Mouse (Mus musculus) thymus, postnatal 25 days (tissue): Measurements from ENCODE around the gene Sart3.
"Not testable (repeated sequence)": the region's sequence is repeated elsewhere in the genome, so short reads cannot be mapped to it uniquely, and the experiment has no call there.

Experiments used
- DNase-seq: peaks from one replicate; pipeline ENCODE4 v3.0.0; 2022

Gene Sart3

DNA sequence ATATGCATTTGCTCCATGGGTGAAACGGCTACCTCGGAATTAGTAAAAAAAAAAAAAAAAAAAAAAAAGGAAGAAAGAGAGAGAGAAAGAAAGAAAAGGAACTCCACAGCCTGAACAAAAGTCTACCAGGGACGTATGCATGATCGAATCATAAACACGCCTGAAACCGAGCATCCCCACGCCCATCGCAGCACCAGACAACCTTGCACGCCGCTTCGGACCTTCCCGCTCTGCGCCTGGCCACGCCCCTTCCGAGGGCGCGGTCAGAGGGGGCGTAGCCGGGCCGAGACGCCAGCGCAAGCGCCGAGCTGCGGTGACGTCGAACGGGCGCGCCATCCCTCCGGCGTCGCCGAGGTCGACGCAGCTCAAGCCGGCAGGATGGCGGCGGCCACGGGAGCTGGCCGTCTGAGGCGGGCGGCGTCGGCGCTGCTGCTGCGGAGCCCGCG lies at the start of gene Sart3, which contains the start of gene Iscu:
Gene Sart3 (minus strand): TSS at position 61 of the 446 bp plus-strand sequence.
Gene Iscu (plus strand): TSS at position 299 of the 446 bp plus-strand sequence.
- peak; percentile 96 for DNase-seq

DNA sequence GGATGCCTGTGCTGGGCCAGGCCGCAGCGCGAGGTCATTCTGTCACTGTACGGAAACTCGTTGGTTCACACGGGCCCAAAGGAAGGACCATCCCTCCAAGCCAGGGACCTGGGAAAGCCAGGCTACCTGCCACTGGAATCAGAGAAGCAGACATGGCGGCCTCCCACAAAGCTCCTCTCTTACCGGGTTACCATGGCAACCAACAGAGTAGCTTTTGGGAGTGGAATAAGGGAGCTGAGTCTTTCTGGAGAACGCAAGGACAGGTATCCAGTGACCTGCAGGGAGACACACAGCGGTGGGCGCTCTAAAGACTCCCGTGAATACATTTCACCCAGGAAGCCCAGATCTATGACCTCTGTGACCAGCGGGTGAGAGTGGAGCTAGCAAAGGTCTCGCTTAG lies 46.3 kb upstream of the Sart3 start:
- no peak for DNase-seq

DNA sequence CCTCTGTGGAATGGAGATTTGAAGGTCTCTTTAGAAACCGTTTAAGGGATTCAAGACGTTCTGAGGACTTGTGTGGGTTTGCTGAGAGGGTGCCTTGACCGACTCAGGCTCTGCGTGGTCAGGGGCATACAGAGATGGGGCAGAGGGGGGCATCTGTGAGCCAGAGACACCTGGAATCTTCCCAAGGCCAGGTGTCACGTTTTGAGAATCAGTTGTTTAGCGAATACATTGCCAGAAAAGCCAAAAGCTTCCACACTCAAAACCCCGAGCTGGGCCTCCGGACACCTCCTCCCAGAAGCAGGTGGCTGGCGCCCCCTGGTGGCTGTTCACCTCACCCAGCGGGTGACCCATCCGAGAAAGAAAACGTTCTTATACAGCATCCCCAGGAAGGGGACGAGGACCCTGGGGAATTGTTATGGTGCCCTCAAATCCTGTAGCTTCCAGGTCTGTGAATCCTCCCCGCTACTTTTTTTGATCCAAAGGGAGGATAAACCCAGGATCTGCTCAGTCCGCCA lies 43.4 kb upstream of the Sart3 start:
- peak; percentile 76 for DNase-seq

DNA sequence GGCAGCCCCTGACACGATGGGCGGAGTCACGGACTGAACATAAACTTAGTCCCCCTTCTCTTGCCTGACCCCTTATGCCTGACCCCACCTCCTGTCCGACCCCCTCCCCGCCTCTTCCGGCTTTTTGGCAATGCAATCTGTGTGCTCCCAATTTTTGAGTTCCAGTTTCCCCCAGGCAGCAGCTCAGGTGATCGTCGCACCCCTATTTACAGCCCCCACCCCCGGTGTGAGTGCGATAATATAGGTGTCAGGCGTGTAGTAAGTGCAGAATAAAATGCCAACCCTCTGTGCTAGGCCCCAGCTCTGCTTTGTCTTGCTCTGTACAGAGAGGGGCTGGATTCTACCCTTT lies 42.7 kb upstream of the Sart3 start:
- DNase-seq, result no peak

DNA sequence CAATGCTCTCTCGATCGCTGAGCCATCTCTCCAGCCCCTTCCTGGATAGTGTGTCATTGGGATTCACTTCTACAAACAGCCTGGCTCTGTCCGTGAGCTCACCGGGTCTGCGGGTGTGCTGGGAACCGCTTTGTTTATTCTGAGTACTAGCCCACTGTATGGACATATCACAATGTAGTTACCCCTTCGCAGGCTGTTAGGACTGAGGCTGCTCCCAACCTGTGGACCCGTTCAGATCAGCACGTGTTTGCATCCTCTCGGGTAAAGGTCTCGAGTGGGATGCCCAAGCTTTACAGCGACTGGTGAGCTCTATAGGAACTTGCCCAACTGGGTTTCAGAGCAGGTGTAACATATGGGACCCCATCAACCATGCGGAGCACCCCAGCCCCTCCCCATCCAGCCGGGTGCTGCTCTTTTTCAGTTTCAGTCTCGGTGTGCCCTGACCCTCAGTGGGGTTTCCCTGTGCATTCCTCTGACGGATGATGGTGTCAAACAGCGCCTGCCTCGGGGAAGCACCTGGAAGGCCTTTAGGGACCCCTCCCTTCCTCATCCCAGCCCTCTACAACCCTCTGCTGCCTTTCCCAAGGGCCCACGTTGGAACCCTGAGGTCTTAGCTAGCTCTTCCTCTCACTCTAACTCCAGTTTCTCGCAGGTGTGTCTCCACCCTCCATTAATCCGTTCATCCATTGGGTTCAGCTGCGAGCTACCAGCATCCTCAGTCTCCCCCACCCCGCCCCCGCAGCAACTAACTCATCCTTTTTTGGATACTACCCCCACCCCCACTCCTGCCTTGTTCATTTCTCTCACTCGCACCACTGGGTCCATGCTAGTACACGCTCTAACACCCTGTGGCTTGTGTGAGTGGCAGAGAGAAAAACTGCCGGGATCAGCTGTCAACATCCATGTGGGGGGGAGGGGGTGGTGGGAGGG lies 42.1 kb upstream of the Sart3 start:
- DNase-seq, result no peak

DNA sequence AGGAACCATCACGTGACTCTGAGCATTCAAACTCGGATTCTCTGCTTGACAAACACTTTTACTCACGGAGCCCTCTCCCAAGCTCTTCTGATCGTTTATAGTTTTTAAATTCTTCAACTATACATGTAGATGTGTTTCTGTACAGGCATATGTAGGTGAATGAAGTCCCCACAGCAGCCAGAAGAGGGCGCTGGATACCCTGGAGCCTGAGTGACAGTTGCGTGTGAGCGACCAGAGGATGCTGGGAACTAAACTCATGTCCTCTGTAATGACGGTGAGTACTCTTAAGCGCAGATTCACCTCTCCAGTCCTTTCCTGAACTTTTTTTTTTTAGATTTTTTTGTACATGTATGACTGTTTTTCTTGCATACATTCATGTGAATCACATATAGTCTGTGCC lies 41.3 kb upstream of the Sart3 start:
- DNase-seq, result no peak

DNA sequence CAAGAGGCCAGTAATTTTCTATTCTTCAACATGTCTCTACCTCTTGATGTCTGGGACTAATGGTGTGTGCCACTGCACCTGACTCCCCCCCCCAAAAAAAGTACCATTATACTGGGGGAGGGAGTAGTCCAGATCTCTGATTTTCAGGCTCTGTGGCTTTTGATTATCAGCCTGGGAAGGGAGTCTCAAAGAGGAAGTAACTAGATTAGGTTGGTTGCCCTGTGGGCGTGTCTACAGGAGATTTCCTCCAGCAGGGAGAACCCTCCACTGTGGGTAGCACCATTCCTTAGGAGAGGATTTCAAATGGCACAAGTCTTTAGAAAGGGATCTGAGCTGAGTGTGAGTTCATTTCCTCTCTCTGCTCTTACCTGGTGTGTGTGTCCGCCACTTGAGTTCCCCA lies 40.3 kb upstream of the Sart3 start:
- DNase-seq, result no peak

DNA sequence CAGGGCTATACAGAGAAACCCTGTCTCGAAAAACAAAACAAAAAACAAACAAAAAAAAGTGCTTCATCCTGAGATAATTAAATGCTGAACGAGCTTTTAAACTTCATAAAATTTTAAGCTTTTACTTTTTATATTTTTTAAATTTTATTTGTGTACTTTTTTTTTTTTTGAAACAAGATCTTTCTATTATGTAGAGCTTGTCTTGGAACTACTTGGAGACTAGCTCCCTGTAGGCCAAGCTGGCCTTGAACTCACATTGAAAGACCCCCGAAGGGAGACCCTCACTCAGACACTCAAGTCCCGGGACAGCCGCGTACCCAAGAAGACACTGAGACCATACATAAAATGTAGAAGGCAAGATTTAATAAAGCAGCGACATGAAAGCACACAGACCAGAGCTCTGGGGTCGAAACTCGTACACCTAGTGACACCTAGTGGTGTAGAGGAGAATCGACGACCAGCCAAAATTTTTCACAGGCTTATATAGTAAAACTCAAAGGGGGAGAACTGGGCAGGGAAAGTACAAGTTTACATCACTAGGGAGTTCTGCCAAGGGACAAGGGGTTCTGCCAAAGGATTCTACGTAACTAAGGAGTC lies 39.6 kb upstream of the Sart3 start:
- not testable (repeated sequence) for DNase-seq

DNA sequence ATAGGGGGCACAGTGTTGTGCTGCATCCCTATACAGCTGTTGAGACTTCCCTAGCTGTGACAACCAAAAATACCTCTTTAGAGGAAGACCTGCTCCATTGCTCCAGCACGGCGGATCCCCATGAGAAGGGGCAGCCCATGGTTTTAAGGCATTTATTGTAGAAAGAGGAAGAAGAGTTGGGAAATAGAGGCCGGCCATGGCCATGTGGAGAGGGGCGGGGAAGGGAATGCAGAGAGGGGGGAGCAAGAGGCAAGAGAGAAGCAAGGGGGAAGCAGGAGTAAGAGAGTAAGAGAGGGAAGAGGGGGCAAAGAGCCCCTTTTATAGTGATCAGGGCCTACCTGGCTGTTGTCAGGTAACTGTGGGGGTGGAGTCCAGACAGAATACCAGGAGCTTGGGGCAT lies 37.8 kb upstream of the Sart3 start:
- no peak for DNase-seq

DNA sequence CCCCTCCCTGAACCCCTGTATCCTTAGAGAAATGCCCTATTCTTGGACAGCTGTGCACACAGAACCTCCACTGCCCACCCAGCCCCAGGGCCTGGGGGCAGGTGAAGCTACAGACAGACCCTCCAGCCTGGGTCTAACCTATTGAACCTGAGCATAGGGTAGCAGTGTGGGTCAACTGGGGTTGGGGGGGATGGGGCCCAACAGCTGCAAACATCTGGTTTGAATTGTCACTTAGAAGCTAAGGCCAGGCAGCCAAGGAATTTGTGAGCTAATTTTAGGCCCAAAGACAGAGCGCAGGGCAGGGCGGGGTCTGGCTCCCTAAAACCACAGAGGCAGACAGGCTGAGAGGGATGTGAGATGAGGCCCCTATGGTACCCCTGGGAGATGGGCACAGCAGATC lies 35.9 kb upstream of the Sart3 start:
- no peak for DNase-seq

DNA sequence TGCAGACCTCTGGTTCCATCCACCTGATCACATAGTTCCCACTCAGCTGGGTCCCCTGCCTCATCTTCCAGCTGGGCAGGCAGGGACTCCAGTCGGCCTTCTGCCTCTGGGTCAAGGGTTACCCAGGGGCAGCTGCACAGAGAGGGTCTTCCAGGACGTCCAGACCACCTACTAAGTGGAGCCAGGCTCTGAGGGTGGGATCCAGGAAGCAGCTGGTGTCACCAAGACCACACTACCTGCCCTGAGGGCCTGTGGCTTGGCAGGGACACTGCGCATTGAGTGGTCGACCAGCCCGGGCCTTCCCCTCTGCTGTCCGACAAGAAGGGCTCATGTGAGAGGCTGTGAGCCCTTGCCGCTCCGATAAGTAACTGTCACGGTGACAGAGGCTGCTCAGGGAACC lies 35.4 kb upstream of the Sart3 start:
- DNase-seq, result no peak

DNA sequence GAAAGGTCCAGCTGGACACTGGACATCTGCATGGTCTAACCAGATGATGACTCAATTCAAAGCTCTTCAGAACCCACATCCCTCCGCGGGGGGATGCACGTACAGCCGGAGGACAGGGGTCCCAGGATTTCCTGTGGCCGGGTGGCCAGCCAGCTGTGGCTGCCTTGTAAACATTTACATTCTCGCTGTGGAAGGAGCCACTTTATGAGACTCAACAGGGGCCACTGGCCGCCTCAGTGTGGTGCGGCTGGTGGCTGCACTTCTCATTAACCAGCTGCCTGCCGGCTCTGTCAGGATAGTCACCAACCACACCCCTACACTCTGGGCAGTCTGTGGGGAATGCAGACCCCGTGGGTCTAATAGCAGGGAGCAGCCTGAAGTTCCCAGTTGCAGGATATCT lies 34.1 kb upstream of the Sart3 start:
- no peak for DNase-seq

DNA sequence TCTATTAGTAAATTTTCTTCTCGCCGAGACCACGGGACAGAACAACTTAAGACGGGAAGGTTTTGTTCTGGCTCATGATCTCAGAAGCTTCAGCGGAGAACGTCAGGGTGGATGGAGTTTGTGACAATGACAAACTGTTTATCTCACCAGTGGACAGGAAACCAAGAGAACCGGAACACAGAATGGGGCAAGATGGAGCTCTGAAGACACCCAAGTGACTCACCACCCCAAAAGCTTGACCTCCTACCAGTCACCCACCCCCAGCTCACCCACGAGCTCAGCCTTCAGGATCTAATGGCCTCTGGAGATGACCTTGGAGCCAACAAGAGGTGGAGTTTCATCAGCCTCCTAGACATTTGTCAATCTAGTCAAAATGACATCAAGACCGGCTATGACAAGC lies 33.0 kb upstream of the Sart3 start:
- DNase-seq, result no peak

DNA sequence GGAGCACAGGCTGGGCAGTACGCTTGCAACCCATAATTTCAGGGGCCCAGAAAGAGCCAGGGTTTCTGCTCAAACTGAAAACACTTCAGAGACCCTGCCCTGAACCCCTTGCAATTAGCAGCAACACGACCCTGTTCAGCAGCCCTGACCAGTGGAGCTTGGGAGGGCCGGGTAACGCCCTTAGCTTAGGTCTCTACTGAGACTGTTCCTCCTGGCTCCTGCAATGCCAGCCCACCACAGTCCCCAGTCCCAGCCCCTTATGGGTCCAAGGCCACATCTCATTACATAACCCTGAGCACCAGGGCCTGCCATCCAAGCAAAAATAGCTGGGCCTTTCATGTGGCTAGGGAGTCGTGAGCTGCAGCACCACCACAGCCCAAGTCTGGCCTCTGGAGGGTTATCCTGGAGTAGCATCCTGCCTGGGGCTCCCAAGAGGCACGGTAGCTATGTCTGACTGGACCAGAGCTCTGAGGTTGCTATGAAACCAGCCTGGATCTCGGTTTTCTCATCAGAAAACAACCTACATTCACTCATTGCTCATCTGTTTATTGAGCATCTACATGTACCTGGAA lies 32.2 kb upstream of the Sart3 start:
- no peak for DNase-seq

DNA sequence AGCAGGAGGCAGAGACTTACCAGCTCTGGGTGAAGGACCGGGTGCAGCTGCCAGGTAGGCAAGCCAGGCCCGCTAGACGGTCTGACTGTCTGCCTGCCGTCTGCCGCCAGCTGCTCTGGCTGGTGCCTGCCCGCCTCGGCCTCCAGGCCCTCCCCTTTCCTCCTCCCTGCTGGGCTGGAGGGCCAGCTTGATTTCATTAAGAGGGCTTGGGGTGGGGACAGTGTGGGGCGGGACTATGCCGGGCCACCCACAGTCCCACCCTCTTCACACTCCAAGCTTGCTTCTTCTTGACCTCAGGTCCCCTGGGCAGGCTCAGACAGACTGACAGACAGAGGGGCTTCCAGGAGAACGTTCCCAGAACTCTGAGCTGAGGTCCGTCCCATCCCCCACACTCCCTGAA lies 28.0 kb upstream of the Sart3 start, which contains the start of gene Tmem119:
Gene Tmem119 (minus strand): TSS at position 237 of the 400 bp plus-strand sequence.
- no peak for DNase-seq

DNA sequence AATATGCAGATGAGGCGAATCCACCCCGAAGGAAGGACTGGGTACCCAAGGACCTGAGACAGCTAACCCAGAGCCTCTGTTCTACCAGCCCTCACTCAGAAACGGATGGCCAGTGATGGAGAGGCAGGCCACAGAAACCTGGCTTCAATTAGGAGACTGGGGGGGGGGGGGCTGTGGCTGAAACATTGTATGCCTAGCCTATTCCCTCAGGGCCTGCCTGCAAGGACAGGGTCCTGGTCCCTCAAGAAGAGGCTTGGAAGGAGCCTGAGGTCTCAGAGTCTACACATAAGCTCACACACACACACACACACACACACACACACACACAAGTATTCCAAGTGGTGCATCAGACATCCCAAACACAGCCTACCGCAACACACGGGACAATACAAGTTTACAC lies 27.4 kb upstream of the Sart3 start:
- DNase-seq, result no peak

DNA sequence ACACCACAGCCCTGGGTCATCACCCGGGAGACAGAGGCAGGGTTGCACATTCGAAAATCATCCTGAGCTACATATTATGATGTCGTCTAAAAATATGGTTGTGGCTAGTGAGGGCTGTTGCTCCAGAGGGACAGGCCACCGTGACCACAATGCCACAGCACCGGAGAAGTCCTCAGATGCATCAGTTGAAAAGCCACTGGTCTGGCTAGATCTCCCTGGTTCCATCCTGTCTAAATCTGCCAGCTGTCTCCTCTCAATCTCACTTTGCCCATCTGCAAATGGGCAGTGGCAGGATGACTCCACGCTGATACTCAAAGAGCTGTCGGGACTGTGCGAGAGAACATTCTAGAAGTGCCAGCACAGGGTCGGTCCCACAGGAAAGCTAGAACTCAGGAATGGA lies 26.2 kb upstream of the Sart3 start:
- no peak for DNase-seq

DNA sequence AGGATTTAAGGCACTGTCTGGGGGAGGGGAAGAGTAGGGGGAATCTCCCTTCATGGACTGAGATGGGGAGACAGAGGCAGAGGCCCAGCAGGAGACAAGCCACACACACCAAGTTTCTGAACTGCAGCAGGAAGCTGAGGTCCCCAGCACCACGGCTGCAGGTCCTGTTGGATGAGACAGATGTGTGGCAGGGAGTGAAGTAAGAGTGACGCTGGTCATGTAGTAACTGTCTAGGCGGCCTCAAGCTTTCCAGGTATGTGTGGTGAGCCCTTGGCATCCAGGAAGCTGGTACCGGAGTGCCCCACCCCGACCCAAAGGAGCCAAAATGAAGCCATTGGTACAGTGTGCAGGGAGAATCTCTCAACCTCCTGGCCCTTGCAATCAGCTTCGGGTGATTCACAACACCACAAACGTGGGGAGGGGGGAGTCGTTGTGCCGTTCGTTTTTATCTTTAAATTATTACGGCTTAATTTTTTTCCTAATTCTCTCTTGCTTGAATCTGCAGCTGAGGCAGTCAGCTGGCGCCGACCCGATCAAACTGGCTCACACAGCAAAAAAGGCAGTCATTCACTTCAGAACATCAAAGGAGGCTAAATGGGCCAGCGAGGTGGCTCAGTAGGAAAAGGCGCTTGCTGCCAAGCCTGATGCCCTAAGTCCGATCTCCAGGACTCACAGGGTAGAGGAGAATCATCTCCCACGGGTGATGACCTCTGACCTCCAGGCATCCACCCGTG lies 25.0 kb upstream of the Sart3 start:
- DNase-seq, result no peak

DNA sequence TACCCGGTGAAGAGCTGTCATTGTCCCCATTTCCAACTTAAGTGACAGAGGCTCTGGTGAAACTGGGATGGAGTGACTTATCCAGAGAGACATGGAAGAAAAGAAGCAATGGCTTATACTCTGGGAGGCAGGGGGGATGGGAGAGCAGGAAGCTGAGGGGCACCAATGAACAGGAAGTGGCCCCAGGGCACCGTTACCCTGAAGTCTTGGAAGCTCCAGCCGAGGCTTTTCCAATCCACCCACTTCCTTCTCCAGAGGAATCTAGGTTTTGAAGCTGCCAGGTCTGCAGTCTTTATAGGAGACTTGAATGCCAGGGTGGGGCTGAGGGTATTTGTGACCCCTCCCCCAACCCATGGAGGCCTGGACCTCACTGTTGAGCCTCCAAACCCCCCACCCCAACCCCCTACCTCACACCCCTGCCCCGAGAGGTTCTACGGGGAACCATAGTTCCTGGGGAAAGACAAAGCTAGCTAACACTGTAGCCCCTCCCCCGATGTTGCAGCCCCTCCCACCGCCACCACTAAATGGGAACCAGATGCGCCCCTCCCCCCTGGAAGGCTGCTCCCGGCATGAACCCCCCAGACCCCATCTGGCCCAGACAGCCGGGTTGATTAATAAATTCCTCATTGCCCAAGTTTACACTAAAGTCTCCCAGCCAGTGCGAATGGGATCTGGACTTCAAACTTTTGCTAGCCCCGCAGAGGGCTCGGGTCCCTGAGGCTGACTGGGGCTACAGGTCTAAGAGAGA lies 24.3 kb upstream of the Sart3 start:
- no peak for DNase-seq

DNA sequence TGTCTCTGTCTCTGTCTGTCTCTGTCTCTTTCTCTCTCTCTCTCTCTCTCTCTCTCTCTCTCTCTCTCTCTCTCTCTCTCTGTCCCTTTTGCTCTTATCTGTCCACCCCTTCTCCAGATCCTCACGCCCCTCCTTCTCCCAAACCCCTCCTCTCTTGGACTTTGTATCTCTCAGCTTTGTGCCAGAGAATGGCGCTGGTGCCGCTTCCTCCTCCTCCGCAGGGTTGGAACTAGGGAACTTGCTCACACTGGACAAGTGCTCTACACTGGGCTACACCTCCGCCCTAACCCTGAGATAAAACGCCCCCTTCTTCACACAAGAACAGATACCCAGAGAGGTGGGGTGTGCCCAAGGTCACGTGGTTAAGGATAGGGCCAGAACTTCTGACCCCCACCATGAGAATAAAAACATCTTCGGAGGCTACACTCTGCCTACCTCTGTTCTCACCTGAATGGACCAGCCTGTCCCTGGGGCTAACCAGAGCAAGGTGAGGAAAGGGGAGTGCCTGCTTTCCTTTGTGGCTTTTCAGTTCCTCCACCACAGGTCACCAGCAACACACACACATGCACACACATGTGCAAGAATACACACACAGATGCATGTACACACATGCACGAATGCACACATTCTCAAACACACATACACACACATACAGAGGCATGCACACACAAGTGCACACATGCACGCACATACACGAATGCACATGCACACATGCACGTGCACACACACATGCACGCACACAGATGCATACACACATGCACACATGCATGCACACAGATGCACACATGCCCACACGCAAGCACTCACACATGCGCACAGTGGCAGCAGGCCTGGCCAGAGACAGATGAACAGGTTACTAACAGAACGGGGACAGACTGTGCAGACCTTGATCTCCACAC lies 19.1 kb upstream of the Sart3 start:
- no peak for DNase-seq
